Mouse (Mus musculus) 3T3-L1 (cell line): ENCODE data around the gene Nudt7.

Experiments used
- DNase-seq: peaks from one replicate; pipeline ENCODE4 v3.0.0-alpha.2; 2015; ENCODE audit warnings: low read depth, low spot score

Gene Nudt7

DNA sequence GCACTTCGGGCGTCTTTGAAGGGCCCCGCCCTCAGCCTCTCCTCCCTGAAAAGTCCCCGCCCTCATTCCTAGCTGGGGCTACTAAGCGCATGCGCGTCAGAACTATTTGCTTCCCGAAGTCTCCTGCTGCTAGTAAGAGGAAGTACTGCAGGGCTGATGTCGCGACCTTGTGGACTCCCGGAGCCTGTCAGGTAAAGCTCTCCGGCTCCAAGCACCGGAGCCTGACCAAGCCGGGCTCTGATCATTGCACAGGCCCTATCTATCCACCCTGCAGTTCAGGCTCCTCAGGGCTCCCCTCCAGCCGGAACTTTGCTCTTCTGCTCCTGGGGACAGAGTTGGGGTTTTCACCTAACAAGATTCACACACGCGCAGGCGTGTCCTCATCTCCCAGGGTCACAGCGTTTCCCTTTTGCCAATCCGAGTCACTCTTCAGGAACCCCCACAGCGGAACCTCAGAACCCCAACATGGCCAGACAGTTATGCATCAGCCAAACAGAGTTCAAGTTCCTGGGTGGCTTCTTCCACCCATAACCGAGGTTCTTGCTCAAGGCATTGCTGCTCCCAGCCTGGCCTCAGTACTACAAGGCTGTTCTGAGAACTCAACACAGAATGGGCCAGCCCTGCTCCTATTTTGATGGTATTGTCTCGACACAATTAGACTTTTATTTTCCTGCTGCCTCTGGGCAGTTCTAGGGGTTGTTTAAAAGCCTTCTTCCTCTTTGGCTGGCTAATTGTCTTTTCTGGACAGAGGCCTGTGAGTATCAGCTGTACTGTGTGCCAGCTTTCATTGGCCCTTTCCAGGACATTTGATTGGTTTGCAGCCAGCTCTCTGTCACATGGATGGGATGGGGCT, at the start of gene Nudt7:
Gene Nudt7, plus strand, starts transcription at position 48 of the 853 bp plus-strand sequence.
- DNase-seq = peak; percentile 99

DNA sequence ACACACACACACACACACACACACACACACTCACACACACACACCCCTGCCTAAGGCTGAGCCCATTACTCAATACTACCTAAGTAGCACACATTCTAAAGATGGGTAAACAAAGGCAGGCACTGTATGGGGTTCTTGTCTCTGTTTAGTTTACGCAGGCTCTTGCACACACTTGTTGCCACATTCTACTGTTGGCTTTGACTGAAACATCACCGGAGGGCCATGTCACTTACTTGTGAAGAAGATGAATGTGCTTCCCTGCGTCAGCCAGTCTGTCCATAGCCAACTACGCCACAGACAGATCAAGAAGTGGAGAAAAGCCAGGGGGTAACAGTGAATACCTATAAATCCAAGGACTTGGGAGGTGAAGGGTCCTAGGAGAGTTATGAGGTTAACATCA, 45.4 kb upstream of the Nudt7 start:
- DNase-seq = no peak

DNA sequence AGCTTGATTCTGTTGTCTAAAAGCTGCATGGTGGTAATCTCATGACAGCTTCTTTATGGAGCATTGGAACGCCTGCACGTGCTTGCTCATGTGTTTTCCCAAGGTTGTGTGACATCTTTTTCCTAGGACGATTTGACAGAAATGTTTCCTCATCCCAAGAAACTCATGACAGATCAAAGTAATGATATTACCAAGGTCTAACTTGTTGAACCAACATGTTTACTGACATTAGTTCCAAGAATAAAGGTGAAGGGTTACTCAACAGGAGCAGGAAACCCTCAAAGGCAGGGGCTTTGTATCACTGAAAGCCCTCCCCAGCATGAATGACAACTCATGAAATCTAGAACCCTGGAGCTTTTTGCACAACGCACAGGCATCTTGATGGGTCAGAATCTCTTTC, 42.6 kb upstream of the Nudt7 start:
- no peak for DNase-seq

DNA sequence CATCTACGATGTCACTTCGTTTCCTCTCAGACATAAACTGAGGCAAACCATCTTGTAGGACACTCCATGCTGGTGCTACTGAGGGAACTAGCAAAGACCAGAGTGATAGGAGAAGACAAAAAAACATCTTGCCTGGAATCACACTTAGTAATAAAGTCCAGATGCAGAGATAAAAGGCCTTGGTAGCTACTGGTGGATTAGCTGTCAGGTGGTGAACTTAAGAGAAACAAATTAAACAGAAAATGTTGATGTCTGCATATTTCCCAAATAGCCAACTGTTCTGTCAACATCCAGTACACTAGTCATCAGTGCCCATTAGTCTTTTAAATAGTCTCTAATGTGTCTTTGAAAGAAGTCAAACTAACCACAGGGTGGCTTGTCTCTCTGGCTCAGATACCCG, 40.0 kb upstream of the Nudt7 start:
- no peak for DNase-seq

DNA sequence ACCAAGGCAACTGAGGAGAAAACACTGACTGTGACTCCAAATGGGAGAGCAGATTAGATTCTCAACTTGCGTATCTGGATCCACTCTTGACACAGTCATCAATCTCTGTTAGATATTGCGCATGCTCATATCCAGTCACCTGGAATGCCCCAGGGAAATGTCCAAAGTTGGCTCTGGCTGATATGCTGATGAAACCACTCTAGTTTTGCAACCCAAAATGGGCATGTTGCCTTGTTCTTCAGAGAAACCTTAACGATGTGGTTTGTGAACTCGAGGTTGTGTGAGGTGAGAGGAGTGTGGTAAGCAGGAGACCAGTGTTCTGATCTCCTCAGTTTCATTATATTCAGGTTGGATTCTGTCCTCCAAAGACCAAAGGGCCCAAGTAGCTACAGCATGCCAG, 38.8 kb upstream of the Nudt7 start:
- no peak for DNase-seq

DNA sequence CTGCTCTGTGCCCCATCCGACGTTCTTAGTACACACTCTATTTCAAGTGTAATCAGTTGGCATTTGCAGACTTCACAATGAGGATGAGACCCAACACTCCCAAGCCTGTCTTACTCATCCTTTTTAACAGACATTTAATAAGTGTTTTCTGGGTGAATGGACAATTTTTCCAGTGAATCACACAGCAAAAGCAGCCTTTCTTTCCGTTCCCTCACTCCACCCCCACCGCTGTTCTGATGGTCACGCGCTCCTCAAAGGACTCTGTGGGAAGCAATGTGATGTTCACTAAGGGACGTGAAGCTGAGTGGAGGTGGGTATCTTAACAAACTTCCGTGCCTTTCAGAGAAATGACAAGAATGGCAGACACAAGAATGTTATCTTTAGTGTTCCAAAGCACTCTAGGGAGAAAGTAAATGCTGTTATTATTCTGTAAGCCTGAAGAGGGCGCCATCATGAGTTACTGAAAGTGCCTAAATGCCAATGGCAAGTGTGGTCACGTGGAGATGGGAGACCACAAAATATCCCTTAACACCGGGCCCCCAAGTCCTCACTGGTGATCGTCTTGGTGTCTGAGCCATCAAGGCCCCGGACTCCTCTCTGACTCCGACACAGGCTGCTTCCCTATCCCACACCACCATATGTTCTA, 32.7 kb upstream of the Nudt7 start:
- DNase-seq = no peak

DNA sequence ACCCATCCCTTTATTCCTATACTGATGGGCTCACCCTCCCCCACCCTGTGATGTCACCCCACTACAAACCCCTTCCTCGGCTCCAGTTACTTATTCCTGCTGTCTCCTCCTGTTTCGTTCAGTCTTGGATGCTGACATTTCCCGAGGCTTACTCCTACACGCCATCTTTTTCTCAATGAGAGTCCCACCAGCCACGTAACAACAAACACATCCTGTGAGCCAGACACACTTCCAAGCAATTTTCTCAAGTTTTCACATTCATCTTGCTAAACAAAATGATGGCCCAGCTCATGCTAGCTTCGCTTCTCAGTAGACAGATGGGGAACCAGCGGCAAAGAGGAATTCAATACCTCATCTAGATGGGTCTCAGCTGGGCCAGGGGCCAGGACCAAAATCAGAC, 30.0 kb upstream of the Nudt7 start:
- no peak for DNase-seq

DNA sequence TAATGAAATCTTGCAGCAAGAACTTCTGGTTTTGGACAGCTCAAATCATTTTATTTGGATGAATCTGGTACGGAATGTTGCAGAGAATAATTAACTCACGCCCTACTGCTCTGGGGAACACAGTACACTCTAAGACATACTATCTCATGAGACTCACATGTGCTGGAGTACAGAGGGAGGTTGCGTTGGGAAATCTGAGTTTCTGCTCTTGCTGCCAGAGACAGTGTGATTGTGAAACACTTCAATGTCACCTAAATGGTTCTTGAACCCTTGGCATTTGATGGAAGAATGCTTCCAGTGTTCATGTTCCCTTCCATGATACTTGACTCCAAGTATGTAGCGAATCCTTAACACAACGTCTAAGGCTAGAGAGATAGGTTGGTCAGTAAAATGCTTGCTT, 27.4 kb upstream of the Nudt7 start:
- DNase-seq = no peak

DNA sequence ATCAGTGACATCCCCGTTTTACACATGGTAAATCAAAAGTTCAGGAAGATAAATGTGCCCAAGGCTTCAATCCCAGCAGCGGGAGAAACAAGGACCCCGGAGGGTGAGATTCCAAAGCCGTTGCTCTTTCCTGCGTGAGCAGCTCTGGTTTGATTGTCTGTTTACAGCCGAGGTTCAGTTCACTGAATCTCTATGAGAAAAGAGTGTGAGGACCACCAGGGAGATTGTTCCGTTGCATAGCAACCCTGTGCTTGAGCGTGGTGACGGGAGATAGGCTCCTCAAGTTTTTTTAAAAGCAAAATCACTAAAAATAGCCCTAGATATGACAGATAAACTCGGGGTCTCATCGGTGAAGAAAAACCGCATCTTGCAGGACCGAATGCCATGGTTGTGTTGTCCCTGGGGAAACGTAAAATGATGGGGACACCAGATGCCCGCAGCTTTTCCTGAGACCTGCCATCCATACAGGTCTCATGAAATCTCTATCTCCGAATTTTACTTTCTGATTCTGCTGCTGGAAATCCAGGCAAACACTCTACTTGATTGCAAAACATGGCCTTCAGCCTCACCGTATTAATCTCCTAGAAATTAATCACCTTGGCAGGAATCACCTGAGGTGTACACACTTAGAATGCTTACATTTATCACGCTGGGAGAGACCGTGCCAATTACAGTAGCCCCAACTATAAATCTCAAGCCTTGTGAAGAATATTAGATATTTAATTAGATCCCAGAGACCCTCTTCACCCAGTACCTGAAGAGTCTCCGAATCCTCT, 23.8 kb upstream of the Nudt7 start:
- DNase-seq = no peak

DNA sequence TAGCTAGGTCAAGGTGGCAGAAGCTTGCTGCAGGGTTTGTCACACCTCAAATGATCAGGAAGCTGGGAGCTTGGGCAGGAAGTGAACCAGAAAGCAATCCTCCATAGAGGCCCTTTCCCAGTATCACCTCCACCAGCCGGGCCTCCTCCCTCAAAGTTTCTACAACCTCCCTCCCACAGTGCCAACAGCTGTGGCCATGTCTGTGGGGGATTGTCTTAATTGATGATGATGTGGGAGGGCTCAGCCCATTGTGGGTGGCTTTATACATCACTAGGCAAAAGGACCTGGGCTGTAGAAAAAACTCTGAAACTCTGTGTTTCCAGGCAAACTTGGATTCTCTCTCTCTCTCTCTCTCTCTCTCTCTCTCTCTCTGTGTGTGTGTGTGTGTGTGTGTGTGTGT, 18.3 kb upstream of the Nudt7 start:
- no peak for DNase-seq

DNA sequence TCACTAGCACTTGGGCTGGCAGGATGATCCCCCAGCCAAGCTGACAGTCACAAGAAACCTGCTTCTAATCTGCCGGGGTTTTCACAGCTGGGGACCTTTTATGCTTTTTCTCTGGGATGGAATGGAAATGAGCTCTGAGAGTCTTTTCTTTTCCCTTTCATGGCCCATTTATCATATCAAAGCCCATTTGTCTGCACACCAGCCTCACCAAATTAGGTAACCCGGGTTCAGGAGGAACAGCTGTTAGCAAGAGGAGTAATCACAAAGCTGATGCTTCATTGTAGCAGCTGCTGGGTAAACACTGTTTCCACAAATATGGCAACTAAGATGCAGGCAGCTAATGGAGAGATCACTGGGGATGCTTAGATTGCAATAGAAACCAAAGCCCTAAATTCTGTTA, 17.3 kb upstream of the Nudt7 start:
- no peak for DNase-seq

DNA sequence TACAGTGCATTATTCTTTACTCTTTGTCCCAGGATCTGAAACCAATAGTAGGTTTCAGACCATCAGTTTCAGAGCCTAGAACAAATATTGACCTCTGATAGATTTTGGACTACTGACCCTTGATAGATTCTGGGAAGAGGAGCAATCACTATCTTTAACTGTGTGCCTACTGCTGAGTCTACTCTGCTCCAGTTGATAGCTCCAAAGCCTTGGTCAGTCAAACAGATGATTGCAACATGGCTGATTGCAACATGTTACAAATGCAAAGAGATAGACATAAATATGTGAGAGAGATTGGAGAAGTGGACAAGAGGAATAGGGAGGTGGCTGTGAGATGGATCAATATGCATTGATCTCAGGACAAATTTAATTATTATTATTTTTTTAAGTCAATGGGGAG, 15.9 kb upstream of the Nudt7 start:
- no peak for DNase-seq

DNA sequence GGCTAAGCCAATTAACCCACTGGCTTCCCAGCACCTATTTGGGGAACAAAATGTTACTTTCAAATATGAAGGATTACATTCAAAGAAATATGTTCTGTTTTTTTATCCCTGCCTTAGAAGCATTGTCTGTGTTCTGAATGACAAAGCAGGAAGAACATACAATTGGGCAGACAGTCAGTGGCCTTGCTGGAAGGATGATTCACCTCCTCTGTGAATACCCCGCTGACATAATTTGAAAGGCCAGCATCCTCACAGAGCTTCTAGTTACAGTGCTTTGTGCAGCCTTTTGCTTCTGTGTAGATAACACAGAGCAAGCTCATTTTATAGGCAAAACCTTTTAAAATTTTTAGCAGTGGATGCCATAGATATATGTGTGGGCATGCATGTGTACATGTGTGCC, 11.6 kb upstream of the Nudt7 start:
- peak; percentile 40 for DNase-seq

DNA sequence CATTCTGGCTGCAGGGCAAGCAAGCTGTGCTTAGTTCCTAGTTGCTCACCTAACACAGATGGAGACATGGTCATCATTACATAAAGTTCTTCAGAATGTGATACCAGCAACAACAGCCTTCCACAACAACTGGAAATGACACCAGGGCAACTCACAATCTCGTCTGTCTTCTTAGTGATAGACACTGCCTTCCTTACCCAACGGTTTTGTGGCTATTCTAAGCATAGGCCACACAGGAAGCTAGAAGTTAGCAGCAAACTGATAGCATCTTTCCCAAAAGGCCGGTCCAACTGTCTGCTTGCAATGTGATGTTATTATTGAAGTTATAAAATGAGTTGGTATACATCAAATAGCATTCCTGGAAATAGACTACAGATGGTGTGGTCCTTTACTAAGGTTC, 9.7 kb upstream of the Nudt7 start:
- no peak for DNase-seq

DNA sequence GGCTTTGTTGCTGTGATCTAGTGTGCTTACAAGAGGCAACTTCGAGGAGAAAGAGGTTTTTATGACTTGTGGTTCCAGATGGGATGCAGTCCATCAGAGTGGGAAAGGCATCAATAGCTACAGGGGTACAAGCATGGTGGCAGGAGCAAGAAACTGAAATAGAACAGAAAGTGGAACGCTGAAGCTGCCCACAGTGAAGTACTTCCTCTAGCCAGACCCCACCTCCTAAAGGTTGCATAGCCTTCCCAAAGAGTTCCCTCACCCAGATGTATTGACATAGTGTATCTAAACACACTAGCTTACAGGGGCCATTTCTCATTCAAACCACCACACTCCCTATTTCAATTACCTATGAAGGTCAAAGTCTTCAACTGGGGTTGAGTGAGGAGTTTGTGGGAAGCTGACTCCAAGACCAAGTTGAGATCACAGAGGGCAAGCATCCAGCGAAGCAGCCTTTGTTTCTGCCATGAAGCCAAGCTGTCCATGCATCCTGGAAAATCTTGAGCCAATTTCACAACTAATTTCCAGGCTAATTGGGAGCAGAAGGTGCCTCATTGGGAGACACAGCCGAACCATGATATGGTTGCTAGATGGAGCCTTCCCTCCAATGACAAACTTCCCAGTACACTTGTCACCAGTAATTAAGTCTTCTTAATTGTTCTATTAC, 9.1 kb upstream of the Nudt7 start:
- DNase-seq = no peak

DNA sequence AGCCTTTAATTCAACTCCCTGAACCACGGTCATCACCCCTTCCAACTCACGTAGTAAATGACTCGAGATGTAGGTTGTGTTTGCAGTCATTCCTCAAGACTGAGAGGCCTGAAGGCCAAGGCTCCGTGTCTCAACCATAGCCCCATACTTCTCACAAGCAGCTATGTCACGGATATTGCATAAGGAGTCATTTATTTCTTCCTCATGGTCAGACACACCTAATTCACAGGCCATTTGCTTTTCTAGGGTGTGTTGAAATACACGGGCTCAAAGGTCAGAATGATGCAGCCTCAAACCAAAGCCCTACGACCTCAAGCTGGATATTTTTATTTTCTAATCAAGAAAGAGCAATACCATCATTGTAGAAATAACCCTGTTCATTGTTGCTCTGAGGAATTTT, 2.5 kb upstream of the Nudt7 start:
- DNase-seq = no peak

DNA sequence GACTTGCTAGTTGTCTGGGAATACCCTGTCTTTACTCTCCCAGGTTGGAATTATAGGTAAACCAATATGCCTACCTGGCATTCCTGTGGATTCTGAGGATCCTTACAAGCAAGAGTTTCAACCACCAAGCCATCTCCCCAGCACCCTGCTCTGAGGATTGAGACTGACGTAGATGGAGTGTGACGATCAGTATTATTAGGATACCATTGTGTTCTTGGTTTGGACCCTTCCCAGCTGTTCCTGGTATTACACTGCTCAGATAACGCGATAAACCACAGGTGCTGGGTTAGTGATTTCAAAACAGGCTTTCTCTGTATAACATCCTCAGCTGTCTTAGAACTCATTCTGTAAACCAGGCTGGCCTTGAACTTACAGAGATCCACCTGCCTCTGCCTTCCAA, 1.9 kb upstream of the Nudt7 start:
- no peak for DNase-seq

DNA sequence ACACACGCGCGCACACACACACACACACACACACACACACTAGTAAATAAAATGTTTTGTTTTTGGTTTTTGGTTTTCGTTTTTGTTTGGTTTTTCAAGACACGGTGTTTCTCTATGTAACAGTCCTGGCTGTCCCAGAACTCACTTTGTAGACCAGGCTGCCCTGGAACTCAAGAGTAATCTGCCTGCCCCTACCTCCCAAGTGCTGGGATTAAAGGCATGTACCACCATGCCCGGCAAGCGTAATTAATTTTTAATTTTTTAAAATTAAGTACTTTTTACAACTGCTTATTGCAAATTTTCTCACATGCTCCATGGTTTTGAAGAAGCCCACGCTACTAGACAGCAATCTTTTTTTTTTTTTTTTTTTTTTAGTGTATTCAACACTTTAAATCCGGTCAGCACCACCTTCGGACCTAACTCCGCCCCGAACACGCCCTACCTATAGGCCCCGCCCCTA, 277 bp upstream of the Nudt7 start:
- no peak for DNase-seq

DNA sequence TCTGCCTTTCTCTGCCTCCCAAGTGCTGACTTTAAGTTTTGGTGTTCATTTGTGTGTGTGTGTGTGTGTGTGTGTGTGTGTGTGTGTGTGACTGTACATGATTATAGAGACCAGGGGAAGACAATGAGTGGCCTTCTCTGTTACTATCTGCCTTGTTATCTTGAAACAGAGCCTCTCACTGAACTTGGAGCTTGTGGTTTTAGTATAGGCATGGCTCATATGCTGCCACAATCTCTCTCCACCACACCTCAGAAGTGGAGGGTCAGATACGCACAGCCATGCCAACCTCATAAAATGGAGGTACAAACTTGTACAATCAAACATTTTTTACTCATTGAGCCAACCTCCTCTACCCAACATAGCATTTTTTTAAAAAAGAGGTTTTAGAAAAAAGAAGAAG, 3.4 kb downstream of the Nudt7 start:
- no peak for DNase-seq

DNA sequence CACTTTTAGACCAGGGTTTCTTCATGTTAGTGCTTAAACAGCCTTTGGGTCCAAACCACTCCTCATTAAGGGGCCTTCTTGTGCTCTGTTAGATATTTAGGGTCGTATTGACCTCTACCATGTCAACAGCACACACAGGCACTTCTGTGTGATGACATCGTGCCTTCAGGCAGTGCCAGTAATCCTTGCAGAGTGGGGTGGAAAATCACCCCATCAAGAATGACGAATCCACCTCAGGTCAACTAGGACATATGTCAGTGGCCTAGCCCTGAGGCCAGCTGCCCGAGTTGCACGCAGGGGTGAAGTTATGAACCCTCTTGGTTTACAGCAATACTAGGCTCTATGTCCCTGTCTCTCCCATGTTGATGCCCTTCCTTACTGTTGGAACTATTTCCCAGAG, 3.8 kb downstream of the Nudt7 start:
- DNase-seq = no peak

DNA sequence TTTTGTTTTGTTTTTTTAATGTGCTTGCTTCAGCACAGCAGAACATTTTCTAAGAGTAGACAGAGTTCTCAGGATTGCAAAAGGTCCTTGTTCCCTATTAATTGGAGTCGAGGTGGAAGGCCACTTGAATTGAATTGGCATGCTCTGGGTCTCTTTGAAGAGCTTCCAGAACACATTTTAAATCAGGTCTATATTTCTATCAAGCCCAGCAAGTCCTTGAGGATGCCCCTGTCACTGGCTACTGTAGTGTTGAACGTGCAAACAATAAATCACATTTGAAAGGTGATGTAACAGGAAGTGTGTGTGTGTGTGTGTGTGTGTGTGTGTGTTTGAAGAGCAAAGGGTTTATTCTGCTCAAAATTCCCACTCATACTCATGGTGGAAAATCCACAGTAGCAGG, 7.1 kb downstream of the Nudt7 start:
- no peak for DNase-seq

DNA sequence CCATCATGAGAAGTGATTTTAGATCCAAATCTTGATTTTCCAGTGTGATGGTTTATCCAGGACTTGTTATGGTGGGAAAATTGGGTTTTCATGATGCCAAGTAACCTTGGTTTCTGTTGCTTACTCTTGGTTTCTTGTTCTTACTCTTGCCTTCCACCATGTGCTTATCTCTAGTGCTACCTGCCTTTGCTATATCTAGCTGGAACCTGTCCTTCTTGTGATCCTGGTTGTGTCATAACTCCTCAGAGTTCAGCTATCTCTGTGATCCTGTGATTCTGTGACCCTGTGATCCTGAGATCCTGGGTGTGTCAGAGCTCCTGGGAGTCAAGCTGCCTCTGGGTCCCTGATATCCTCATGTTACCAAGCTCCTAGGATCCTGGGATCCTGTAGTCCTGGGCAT, 8.8 kb downstream of the Nudt7 start:
- no peak for DNase-seq
